Mouse (Mus musculus) liver, adult 2 months (tissue): ENCODE measurements around the gene Fbxo36.

Experiments used
- CTCF ChIP-seq: fragments of 200-500 bp; IDR thresholded peaks from 2 replicates; pipeline ENCODE4 v1.5.1; 2011; ENCODE audit warnings: low read depth, low read length, control low read depth
- POLR2A ChIP-seq: fragments of 200-500 bp; IDR thresholded peaks from 2 replicates; pipeline ENCODE4 v1.6.1; 2011; ENCODE audit warnings: low read length, control low read depth; ENCODE audit not compliant: insufficient read depth; ENCODE audit errors: extremely low read depth

DNA sequence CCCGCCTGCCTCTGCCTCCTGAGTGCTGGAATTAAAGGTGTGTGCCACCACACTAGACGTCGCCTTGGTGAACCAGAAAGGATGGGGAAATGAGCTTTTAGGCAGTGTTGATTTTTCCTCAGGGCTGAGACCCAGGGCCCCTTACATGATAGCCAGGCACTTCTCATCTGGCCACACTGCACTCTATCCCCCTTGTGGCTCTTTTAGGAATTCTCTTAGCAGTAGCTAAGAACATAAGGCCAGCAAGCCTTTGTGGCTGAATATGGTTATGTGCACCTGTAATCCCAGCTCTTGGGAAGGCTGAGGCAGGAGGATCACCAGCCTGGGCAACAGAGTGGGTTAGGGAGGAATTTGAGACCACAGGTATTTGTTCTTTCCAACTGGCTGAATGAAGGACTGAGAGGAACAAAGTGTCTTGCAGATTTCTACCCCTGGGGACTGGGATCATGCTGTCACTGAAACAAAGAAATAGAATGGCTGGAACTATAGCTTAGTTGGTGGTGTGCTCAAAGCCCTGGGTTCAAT is 27.1 kb downstream of the Fbxo36 start:
- TF ChIP-seq CTCF = no peak
- TF ChIP-seq POLR2A = no peak
